Mouse (Mus musculus) kidney, postnatal 0 days (tissue): ENCODE results near the gene Dtd1. TPM values are rescaled to one million over a fixed set of nuclear protein-coding genes. Genes with fewer than 3 reads are reported as not detected.
A peak's percentile ranks its signal among the peaks of the same experiment; 100 is the strongest.
"Not testable (repeated sequence)": the region's sequence is repeated elsewhere in the genome, so short reads cannot be mapped to it uniquely, and the experiment has no call there.

Experiments used
- ATAC-seq: fragments of 200-750 bp; cut with Nextera tagmentation; replicated peaks from 2 replicates; pipeline ENCODE4 v1.8.0; 2017; ENCODE audit warnings: low read depth, moderate number of reproducible peaks, moderate TSS enrichment, moderate library complexity; ENCODE audit not compliant: low FRiP score
- DNase-seq: peaks from one replicate; pipeline ENCODE4 v3.0.0-alpha.2; 2016; ENCODE audit warnings: low spot score
- H3K27ac ChIP-seq: fragments of 300-500 bp; sonication (generic); 2 replicates; pipeline ENCODE4 v1.5.1; 2014; ENCODE audit warnings: mild to moderate bottlenecking
- H3K27me3 ChIP-seq: fragments of 300-500 bp; sonication (generic); 2 replicates; pipeline ENCODE4 v1.6.1; 2014; ENCODE audit warnings: low read length, mixed read lengths; ENCODE audit not compliant: insufficient read depth
- H3K36me3 ChIP-seq: fragments of 300-500 bp; sonication (generic); 2 replicates; pipeline ENCODE4 v1.6.1; 2014; ENCODE audit warnings: low read length, mixed read lengths; ENCODE audit not compliant: insufficient read depth
- H3K4me1 ChIP-seq: fragments of 300-500 bp; sonication (generic); replicated peaks from 2 replicates; pipeline ENCODE4 v1.6.1; 2014; ENCODE audit warnings: antibody characterized with exemption, low read length, mixed read lengths; ENCODE audit not compliant: insufficient read depth
- H3K4me2 ChIP-seq: fragments of 300-500 bp; sonication (generic); 2 replicates; pipeline ENCODE4 v1.6.1; 2014; ENCODE audit warnings: mild to moderate bottlenecking, low read length, moderate library complexity, mixed read lengths
- H3K4me3 ChIP-seq: fragments of 300-500 bp; sonication (generic); replicated peaks from 2 replicates; pipeline ENCODE4 v1.5.1; 2014; ENCODE audit warnings: low read depth, low read length
- H3K9ac ChIP-seq: fragments of 300-500 bp; sonication (generic); 2 replicates; pipeline ENCODE4 v1.6.1; 2014; ENCODE audit warnings: low read depth, low read length
- H3K9me3 ChIP-seq: fragments of 300-500 bp; sonication (generic); replicated peaks from 2 replicates; pipeline ENCODE4 v1.6.1; 2016; ENCODE audit warnings: low read length, inconsistent platforms, mixed read lengths
- CTCF ChIP-seq: IDR thresholded peaks from 2 replicates; pipeline ENCODE4 v1.5.1; 2016; ENCODE audit warnings: antibody characterized with exemption, low read depth, mild to moderate bottlenecking, moderate library complexity
- WGBS: fragments of 180-500 bp; shearing (Covaris S2); extraction: QIAGEN DNeasy Blood & Tissue Kit; methylation state at CpG from one replicate; pipeline ENCODE4 v1.1.7; 2014; 5-methylcytosine and 5-hydroxymethylcytosine counted together
- polyA plus RNA-seq: library from polyadenylated mRNA; unstranded; fragments of >200 nt; fragmentation: Nextera tagmentation; extraction: Ambion mirVana; gene quantifications from 2 replicates; pipeline ENCODE4 v1.2.1, GENCODE M21; 2015

Dtd1 gene
- polyA plus RNA-seq, 1 experiment from 2014 or later = 59.9 TPM

- not testable (repeated sequence) for H3K4me1 ChIP-seq, H3K27ac ChIP-seq, H3K4me3 ChIP-seq, H3K9me3 ChIP-seq, H3K4me2 ChIP-seq, H3K27me3 ChIP-seq, DNase-seq, ATAC-seq, H3K9ac ChIP-seq
- WGBS = 67% methylated on average over 8 of the region's 8 CpGs
- 0 out of 2 replicates have a peak, but pooled peaks have one; percentile 16 for TF ChIP-seq CTCF
- H3K36me3 ChIP-seq = peaks cover 14% of the 10 kb centered on the region
These were observed 6.7 kb upstream of the Dtd1 start for GRCm38 (mm10) chr2:144593036-144593435.

GRCm38 (mm10) chr2:144593951-144594651 lies 5.6 kb upstream of the Dtd1 start, which contains the start of gene Smim26:
Gene Smim26 (plus strand): TSS chr2:144594054.
- Histone ChIP-seq H3K4me1 (no peaks in the 10 kb centered on the region), H3K27me3 (no peaks in the 10 kb centered on the region), H3K4me3 (peak within 1 kb of the TSS; percentile 57), H3K9me3 (no peaks in the 10 kb centered on the region), H3K36me3 (peaks cover 4% of the 10 kb centered on the region; the same call in 1 of the 2 replicates), H3K9ac (peak within 1 kb of the TSS; percentile 64), H3K4me2 (peak within 1 kb of the TSS; percentile 75), H3K27ac (peak within 1 kb of the TSS; percentile 25; the same call in 1 of the 2 replicates)
- TF ChIP-seq CTCF = no peak
- ATAC-seq (peak; percentile 87), DNase-seq (peak; percentile 94)
- under 1% methylated on average over 31 of the region's 31 CpGs for WGBS

GRCm38 (mm10) chr2:144598006-144598405 lies 1.7 kb upstream of the Dtd1 start:
- Histone ChIP-seq H3K9me3 (no peaks in the 10 kb centered on the region), H3K4me1 (peaks cover 3% of the 10 kb centered on the region; the same call in 1 of the 2 replicates), H3K27ac (no peak overlapping the region), H3K9ac (no peak overlapping the region), H3K4me2 (no peak overlapping the region), H3K4me3 (no peak overlapping the region), H3K36me3 (no peaks in the 10 kb centered on the region), H3K27me3 (no peaks in the 10 kb centered on the region)
- DNase-seq = no peak
- ATAC-seq = no peak
- TF ChIP-seq CTCF = no peak
- 74% methylated on average over 2 of the region's 2 CpGs for WGBS

- DNase-seq (no peak), ATAC-seq (no peak)
- Histone ChIP-seq H3K36me3 (no peaks in the 10 kb centered on the region), H3K4me2 (no peak overlapping the region), H3K27ac (no peak overlapping the region), H3K4me1 (peaks cover 3% of the 10 kb centered on the region; the same call in 1 of the 2 replicates), H3K27me3 (no peaks in the 10 kb centered on the region), H3K9me3 (no peaks in the 10 kb centered on the region), H3K9ac (no peak overlapping the region), H3K4me3 (no peak overlapping the region)
- no peak for TF ChIP-seq CTCF
- 93% methylated on average over 1 of the region's 1 CpGs for WGBS
These were observed 1.9 kb downstream of the Dtd1 start for GRCm38 (mm10) chr2:144601576-144601975.

- 88% methylated on average over 6 of the region's 6 CpGs for WGBS
- H3K27ac ChIP-seq = no peak overlapping the region
- no peaks in the 10 kb centered on the region for H3K36me3 ChIP-seq
- H3K4me1 ChIP-seq = no peaks in the 10 kb centered on the region
- DNase-seq = no peak
- H3K9me3 ChIP-seq = no peaks in the 10 kb centered on the region
- H3K4me3 ChIP-seq = no peak overlapping the region
- ATAC-seq = no peak
- no peak overlapping the region for H3K9ac ChIP-seq
- no peak for TF ChIP-seq CTCF
- H3K27me3 ChIP-seq = no peaks in the 10 kb centered on the region
- no peak overlapping the region for H3K4me2 ChIP-seq
These were observed 14.3 kb downstream of the Dtd1 start for GRCm38 (mm10) chr2:144613956-144614355.

- H3K4me2 ChIP-seq = no peak overlapping the region
- H3K4me3 ChIP-seq = no peak overlapping the region
- ATAC-seq (no peak), DNase-seq (no peak)
- no peaks in the 10 kb centered on the region for H3K9me3 ChIP-seq
- no peaks in the 10 kb centered on the region for H3K4me1 ChIP-seq
- H3K9ac ChIP-seq = no peak overlapping the region
- H3K36me3 ChIP-seq = no peaks in the 10 kb centered on the region
- no peak overlapping the region for H3K27ac ChIP-seq
- 89% methylated on average over 16 of the region's 16 CpGs for WGBS
- no peaks in the 10 kb centered on the region for H3K27me3 ChIP-seq
- TF ChIP-seq CTCF = no peak
These were observed 17.6 kb downstream of the Dtd1 start for GRCm38 (mm10) chr2:144617074-144617874.
